Mouse (Mus musculus) heart, postnatal 36 days (tissue): Measurements from ENCODE around the gene Veph1. TPM values are rescaled to one million over a fixed set of nuclear protein-coding genes. Genes with fewer than 3 reads are reported as not detected.
A peak's percentile ranks its signal among the peaks of the same experiment; 100 is the strongest.

Source experiments
- DNase-seq, 2 experiments: peaks; one replicate each; pipeline ENCODE4 v3.0.0; 2021 to 2022
- intact Hi-C: fragments of 180-260 bp; cut with DNase I; formaldehyde crosslinking; loops from one replicate; pipeline ENCODE4 v1.15.1; 2025
- total RNA-seq, 2 experiments: library from RNA; stranded (reverse); gene quantifications; 2 replicates each; pipeline ENCODE4 v1.2.3; 2021

Gene Veph1
- total RNA-seq, 2 experiments from 2014 or later, result not detected

GRCm38 (mm10) chr3:66129689-66130088, 166.9 kb downstream of the Veph1 start:
- intact Hi-C loops, result no loop called here
- no peak for DNase-seq

DNA sequence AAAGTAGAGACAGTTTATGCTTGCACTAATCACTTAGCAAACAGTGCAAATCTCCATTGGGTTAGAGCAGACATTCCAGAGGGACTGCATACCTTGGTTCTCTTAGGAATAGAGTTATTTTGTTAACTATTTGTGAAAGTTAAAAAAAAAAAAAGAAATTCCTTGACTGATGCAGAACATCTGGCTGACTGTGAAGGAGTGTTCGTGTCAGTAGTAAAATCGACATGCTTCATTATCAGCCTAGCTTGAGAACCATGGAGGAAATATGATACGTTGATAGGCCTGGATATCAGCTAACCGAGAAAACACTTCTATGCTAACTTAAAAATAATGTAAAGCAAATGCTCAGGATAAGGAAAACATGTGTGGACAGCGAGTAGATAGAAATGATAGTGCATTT, 191.1 kb downstream of the Veph1 start:
- intact Hi-C loops, result no loop called here
- DNase-seq, result no peak

GRCm38 (mm10) chr3:66102599-66102932, 194.1 kb downstream of the Veph1 start:
- no peak for DNase-seq
- intact Hi-C loops, result no loop called here

DNA sequence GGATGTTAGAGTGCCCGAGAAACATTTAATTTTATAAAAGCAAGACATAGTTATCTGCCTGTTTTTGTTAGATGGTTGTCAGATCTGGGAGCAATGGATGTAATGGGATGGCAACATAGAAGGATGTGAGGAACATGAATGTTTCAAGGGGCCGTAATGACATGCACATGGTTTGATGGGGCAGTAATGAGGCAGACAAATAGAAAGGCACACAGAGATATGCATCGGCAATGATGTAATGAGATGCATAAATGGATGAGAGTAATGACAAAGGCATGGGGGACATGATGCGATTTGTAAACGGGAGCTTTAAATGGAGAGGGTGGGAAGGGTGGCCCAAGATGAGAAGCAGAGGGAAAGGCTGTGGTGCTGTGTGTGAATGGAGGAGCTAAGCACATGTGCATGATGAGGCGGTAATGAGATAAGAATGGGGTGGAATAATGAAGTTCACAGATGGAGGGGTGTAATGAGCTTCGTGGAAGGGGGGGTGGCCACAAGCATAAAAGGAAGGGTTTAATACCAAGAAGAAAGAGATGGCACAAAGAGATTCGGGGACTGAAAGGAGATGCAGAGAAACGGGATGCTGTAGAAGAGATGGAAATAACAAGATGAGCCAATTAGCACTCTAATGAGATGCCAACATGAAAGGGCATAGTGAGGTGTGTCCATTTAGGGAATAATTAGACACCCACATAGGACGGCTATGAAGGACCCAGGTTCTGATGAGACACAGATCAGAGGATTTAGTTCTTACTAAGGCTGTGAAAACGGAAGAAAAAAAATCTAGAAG, 194.6 kb downstream of the Veph1 start:
- intact Hi-C loops, result no loop called here
- no peak for DNase-seq

DNA sequence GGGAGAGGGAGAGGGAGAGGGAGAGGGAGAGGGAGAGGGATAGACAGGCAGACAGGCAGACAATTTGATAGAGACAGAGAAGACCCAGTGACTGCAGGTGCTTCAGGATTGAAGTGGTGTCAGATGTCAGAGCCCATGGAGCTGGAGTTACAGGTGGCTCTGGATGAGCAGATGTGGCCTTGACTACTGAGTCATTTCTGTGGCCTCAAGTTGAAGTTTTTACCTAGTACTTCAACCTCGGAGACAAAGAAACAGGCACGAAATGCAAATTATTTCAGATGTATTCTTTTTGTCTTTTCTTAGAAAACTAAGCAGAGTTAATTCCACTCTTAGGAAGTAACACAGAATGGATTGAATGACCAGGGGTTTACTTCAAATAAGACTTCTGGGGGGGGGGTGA, 195.6 kb downstream of the Veph1 start:
- intact Hi-C loops, result no loop called here

GRCm38 (mm10) chr3:66091746-66092145, 204.9 kb downstream of the Veph1 start:
- intact Hi-C loops, result no loop called here
- DNase-seq, result no peak

More for the DNA sequence above, 195.6 kb downstream of the Veph1 start:
- DNase-seq, result no peak

GRCm38 (mm10) chr3:66087608-66088007, 209.0 kb downstream of the Veph1 start:
- intact Hi-C loops, result no loop called here
- no peak for DNase-seq

- intact Hi-C loops, result no loop called here
- no peak for DNase-seq
Observed at GRCm38 (mm10) chr3:66083856-66084255, 212.8 kb downstream of the Veph1 start.

DNA sequence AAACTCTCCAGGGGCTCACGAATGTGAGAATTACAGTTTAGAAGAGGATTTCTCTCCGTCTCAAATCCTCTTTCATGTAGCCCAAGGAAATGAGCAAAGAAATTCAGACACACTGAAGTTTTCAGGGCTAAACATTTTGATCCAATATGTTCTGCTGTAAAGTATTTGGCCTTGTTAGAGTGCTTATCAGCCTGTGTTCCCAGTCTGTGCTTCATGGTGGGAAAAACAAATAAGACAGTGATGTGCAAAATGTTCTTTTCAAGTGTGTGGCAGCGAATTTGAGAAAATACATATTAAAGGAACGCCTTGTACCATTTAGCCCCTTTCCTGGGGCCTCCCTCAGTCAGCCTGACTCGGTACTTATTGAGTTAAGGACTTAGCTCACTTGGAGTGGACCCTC, 213.2 kb downstream of the Veph1 start:
- DNase-seq, result no peak
- intact Hi-C loops, result no loop called here

- no peak for DNase-seq
- intact Hi-C loops, result no loop called here
Observed at GRCm38 (mm10) chr3:66082975-66083374, 213.7 kb downstream of the Veph1 start.

GRCm38 (mm10) chr3:66081363-66081736, 215.3 kb downstream of the Veph1 start:
- intact Hi-C loops, result no loop called here
- DNase-seq, result no peak

- no peak for DNase-seq
- intact Hi-C loops, result no loop called here
Observed at GRCm38 (mm10) chr3:66080631-66081362, 215.8 kb downstream of the Veph1 start.

DNA sequence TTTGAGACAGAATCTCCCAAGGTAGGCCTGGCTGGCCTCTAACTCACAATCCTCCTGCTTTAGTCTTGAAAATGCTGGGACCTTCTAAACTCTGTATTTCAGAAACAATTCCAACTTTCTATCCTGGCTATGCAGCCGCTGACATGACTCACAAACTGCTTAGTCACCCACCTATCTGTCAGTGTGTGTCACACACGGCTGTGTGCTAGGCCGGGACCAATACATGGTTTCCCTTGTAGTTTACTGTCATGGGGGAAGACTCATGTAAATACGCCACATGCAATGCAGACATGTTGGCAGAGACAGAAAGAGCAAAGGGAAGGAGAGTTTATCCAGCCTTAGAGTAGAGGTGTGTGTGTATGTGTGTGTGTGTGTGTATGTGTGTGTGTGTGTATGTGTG, 216.8 kb downstream of the Veph1 start:
- intact Hi-C loops, result no loop called here
- no peak for DNase-seq

DNA sequence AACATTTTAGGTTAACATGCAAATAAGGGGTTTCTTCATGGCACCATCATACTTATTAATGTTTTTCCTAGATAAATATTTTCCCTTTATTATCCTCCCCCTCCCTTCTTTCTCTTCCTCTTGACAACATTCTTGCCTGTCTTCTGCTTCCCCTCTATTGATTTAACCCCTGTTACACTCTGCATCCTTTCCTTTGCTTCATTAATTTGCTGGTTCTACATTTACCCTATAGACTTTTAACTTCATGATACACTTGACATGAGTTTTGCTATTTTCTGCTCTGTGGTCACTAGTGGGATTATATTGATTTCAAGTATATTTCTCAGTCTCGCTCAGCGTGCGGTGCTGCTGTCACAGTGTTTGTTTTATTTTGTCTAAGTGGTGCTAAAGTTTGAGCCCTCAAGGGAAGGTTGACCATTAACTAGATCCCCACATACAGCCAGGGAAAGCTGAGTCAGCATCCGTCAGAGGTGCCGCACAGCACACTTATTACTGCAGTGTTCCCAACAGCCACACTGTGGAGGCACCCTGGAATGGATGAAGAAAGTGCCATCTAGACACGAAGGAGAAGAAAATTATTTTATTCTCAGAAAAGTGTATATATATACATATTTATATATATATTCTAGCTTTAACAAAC, 217.6 kb downstream of the Veph1 start:
- DNase-seq, result no peak

DNA sequence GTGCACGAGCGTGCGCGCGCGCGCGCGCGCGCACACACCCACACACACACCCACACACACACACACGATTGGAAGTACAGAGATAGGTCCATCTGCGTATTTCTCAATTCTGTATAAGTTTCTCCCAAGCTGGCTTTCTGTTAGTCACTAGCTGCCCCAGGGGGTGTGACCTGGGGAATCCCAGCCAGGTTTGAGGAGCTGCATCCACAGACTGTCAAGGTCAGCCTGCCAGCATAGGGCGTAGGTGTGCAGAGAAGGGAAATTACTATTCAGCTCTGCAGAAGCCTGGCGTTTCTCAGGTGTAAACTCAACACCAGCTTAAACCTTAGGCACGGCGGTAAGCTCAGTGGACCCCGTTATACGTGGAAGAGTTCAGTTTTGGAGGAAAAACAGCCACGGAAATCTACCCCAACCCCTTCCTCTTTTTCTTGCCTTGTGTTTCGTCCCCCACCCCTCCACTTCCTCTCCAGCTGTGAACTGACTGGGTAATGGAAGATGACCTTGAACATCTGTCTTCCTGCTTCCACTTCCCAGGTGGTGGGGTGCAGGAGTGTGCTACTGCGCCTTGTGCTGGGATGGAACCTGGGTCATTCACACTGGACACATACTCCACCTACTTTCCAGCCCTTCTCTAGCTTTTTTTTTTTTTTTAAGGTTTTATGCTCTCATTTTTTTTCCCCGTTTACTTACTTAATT, 218.5 kb downstream of the Veph1 start:
- intact Hi-C loops, result no loop called here
- DNase-seq, result peak; percentile 4 to 32

More for the DNA sequence above, 217.6 kb downstream of the Veph1 start:
- intact Hi-C loops, result no loop called here

GRCm38 (mm10) chr3:66070274-66070673, 226.4 kb downstream of the Veph1 start:
- DNase-seq, result no peak
- intact Hi-C loops, result no loop called here

GRCm38 (mm10) chr3:66063881-66064280, 232.8 kb downstream of the Veph1 start:
- peak in 1 of 2 experiments; percentile 6 for DNase-seq
- intact Hi-C loops, result no loop called here

DNA sequence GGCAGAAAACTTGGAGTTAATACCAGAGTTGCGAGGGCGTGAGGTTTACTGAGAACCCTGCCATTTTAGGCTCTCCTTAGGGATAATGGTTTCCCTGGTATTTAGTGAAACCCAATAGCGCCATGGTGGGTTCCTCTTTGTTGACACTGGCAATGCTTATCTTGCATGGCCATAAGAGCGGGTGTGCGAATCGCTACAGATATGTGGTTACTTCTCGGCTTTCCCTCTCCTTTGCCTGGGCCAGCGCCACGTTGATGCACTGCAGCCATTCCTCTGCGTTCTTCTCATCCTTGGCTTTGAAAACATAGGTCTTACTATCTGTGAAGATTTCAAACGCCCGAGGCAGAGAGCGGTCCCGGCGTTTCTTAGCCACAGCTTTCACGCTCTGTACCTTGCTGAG, 239.7 kb downstream of the Veph1 start:
- intact Hi-C loops, result no loop called here
- DNase-seq, result no peak

- intact Hi-C loops, result no loop called here
- DNase-seq, result no peak
Observed at GRCm38 (mm10) chr3:66055652-66056051, 241.0 kb downstream of the Veph1 start.

GRCm38 (mm10) chr3:66050092-66050886, 246.3 kb downstream of the Veph1 start:
- intact Hi-C loops, result no loop called here

More at GRCm38 (mm10) chr3:66050092-66050886, 246.3 kb downstream of the Veph1 start:
- peak in 1 of 2 experiments; percentile 1 for DNase-seq
